Mouse (Mus musculus) myocyte (in vitro differentiated cells): Measurements from ENCODE around the gene Fam172a.

Source experiments
- CEBPB ChIP-seq: IDR thresholded peaks from 2 replicates; pipeline ENCODE4 v1.6.1; 2011; ENCODE audit warnings: mild to moderate bottlenecking, moderate library complexity; ENCODE audit not compliant: poor library complexity, insufficient read depth, severe bottlenecking
- E2F4 ChIP-seq: IDR thresholded peaks from one replicate; pipeline ENCODE4 v1.6.1; 2011; ENCODE audit warnings: mild to moderate bottlenecking, control low read depth, moderate library complexity; ENCODE audit not compliant: insufficient read depth
- MAX ChIP-seq: IDR thresholded peaks from one replicate; pipeline ENCODE4 v1.6.1; 2011; ENCODE audit warnings: low read depth, mild to moderate bottlenecking, control low read depth
- MYOD1 ChIP-seq, 3 experiments: IDR thresholded peaks; one replicate each; pipeline ENCODE4 v1.6.1; 2011; ENCODE audit warnings: control low read depth in 2 of 3, low read depth in 2 of 3, mild to moderate bottlenecking in 2 of 3, moderate library complexity in 1 of 3; ENCODE audit not compliant: insufficient read length in 2 of 3, control insufficient read depth in 1 of 3
- MYOG ChIP-seq, 3 experiments: IDR thresholded peaks; one replicate each; pipeline ENCODE4 v1.6.1; 2011; ENCODE audit warnings: control low read depth in 2 of 3, low read depth in 2 of 3, mild to moderate bottlenecking in 2 of 3; ENCODE audit not compliant: insufficient read length in 2 of 3, control insufficient read depth in 1 of 3, insufficient read depth in 1 of 3
- POLR2A ChIP-seq: IDR thresholded peaks from one replicate; pipeline ENCODE4 v1.6.1; 2011; ENCODE audit warnings: low read depth, mild to moderate bottlenecking, control low read depth, moderate library complexity; ENCODE audit not compliant: insufficient read length
- POLR2AphosphoS2 ChIP-seq: IDR thresholded peaks from one replicate; pipeline ENCODE4 v1.6.1; 2011; ENCODE audit warnings: low read depth, control low read depth; ENCODE audit not compliant: insufficient read length
- REST ChIP-seq: IDR thresholded peaks from one replicate; pipeline ENCODE4 v1.6.1; 2011; ENCODE audit warnings: mild to moderate bottlenecking, control low read depth, moderate library complexity; ENCODE audit not compliant: insufficient read depth, insufficient read length
- SRF ChIP-seq: IDR thresholded peaks from one replicate; pipeline ENCODE4 v1.6.1; 2011; ENCODE audit warnings: low read depth; ENCODE audit not compliant: control insufficient read depth, insufficient read length
- TCF12 ChIP-seq: IDR thresholded peaks from one replicate; pipeline ENCODE4 v1.6.1; 2011; ENCODE audit warnings: mild to moderate bottlenecking, control low read depth; ENCODE audit not compliant: poor library complexity, insufficient read depth, severe bottlenecking
- TCF3 ChIP-seq: IDR thresholded peaks from one replicate; pipeline ENCODE4 v1.6.1; 2011; ENCODE audit warnings: low read depth, control low read depth; ENCODE audit not compliant: insufficient read length
- USF1 ChIP-seq: IDR thresholded peaks from one replicate; pipeline ENCODE4 v1.6.1; 2011; ENCODE audit warnings: low read depth, mild to moderate bottlenecking, control low read depth, moderate library complexity

GRCm38 (mm10) chr13:77982852-77983202 lies 281.0 kb downstream of the Fam172a start:
- no peak for TF ChIP-seq E2F4
- TF ChIP-seq MAX = no peak
- TF ChIP-seq MYOG (IDR thresholded peaks at IDR 0.05; ENCODE audit: control insufficient read depth in 1 of 3, insufficient read depth in 1 of 3, insufficient read length in 2 of 3, low read depth in 2 of 3) = no peak
- no peak for TF ChIP-seq TCF12
- TF ChIP-seq POLR2A = no peak
- TF ChIP-seq USF1 = no peak
- no peak for TF ChIP-seq REST
- no peak for TF ChIP-seq CEBPB
- no peak for TF ChIP-seq MYOD1 (IDR thresholded peaks at IDR 0.05; ENCODE audit: control insufficient read depth in 1 of 3, insufficient read length in 2 of 3, low read depth in 2 of 3)
- TF ChIP-seq POLR2AphosphoS2 = no peak
- no peak for TF ChIP-seq SRF
- TF ChIP-seq TCF3 = no peak
